Comparison of ENCODE assay signal across 24 mouse cellular contexts in genomic region chr6:140800587-140800986, GRCm38 (mm10).
"Had no signal": no experiment of that assay in that cellular context is flagged by ENCODE, and none has a peak within 500 bp of the region (broad histone marks: within the 10 kb centered on the region; RNA-seq: fewer than 3 reads in every experiment).

No protein-coding gene starts in this region.

- H3K27ac ChIP-seq: embryonic facial prominence, embryonic 10.5 days; embryonic facial prominence, embryonic 12.5 days; embryonic facial prominence, embryonic 13.5 days; embryonic facial prominence, embryonic 15.5 days; forebrain, embryonic 10.5 days; forebrain, embryonic 12.5 days; forebrain, embryonic 13.5 days; forebrain, embryonic 15.5 days; heart, adult 2 months had no signal

- H3K4me2 ChIP-seq: embryonic facial prominence, embryonic 12.5 days; embryonic facial prominence, embryonic 13.5 days; embryonic facial prominence, embryonic 15.5 days; forebrain, embryonic 12.5 days; forebrain, embryonic 13.5 days; forebrain, embryonic 15.5 days had no signal

- H3K4me1 ChIP-seq: embryonic facial prominence, embryonic 10.5 days; embryonic facial prominence, embryonic 12.5 days; embryonic facial prominence, embryonic 13.5 days; embryonic facial prominence, embryonic 15.5 days; forebrain, embryonic 10.5 days; forebrain, embryonic 12.5 days; forebrain, embryonic 13.5 days; forebrain, embryonic 15.5 days had no signal

- ATAC-seq: forebrain, embryonic 13.5 days; forebrain, embryonic 14.5 days; forebrain, embryonic 15.5 days; forebrain, embryonic 16.5 days; forebrain, postnatal 0 days had no signal

- H3K27me3 ChIP-seq: embryonic facial prominence, embryonic 12.5 days; embryonic facial prominence, embryonic 13.5 days; embryonic facial prominence, embryonic 15.5 days; forebrain, embryonic 12.5 days; forebrain, embryonic 13.5 days; forebrain, embryonic 15.5 days had no signal

- DNase-seq: cerebellum, postnatal 10 days; cerebellum, postnatal 25 days; cerebellum, postnatal 36 days; embryo, embryonic 11 days; forebrain, postnatal 0 days; gastrocnemius, adult 2 months; gastrocnemius, postnatal 10 days; gastrocnemius, postnatal 14 days; gastrocnemius, postnatal 25 days; gastrocnemius, postnatal 36 days; heart, adult 11 months; heart, adult 18-20 months; heart, adult 2 months had no signal

- H3K4me3 ChIP-seq: embryonic facial prominence, embryonic 10.5 days; embryonic facial prominence, embryonic 12.5 days; embryonic facial prominence, embryonic 13.5 days; embryonic facial prominence, embryonic 15.5 days; erythroblast, embryonic 14.5 days; forebrain, embryonic 10.5 days; forebrain, embryonic 12.5 days; forebrain, embryonic 13.5 days; forebrain, embryonic 15.5 days; gastrocnemius, adult 2 months; heart, adult 2 months had no signal

- H3K9me3 ChIP-seq: embryonic facial prominence, embryonic 12.5 days; embryonic facial prominence, embryonic 13.5 days; embryonic facial prominence, embryonic 15.5 days; forebrain, embryonic 10.5 days; forebrain, embryonic 12.5 days; forebrain, embryonic 13.5 days; forebrain, embryonic 15.5 days had no signal

- H3K9ac ChIP-seq: embryonic facial prominence, embryonic 12.5 days; embryonic facial prominence, embryonic 13.5 days; embryonic facial prominence, embryonic 15.5 days; forebrain, embryonic 12.5 days; forebrain, embryonic 13.5 days; forebrain, embryonic 15.5 days; forebrain, postnatal 0 days had no signal

- H3K36me3 ChIP-seq: embryonic facial prominence, embryonic 10.5 days; embryonic facial prominence, embryonic 12.5 days; embryonic facial prominence, embryonic 13.5 days; embryonic facial prominence, embryonic 15.5 days; forebrain, embryonic 10.5 days; forebrain, embryonic 12.5 days; forebrain, embryonic 15.5 days had no signal
